Mouse (Mus musculus): ENCODE results near the gene Gm44790.
A peak's percentile ranks its signal among the peaks of the same experiment; 100 is the strongest.

Gm44790 gene

DNA sequence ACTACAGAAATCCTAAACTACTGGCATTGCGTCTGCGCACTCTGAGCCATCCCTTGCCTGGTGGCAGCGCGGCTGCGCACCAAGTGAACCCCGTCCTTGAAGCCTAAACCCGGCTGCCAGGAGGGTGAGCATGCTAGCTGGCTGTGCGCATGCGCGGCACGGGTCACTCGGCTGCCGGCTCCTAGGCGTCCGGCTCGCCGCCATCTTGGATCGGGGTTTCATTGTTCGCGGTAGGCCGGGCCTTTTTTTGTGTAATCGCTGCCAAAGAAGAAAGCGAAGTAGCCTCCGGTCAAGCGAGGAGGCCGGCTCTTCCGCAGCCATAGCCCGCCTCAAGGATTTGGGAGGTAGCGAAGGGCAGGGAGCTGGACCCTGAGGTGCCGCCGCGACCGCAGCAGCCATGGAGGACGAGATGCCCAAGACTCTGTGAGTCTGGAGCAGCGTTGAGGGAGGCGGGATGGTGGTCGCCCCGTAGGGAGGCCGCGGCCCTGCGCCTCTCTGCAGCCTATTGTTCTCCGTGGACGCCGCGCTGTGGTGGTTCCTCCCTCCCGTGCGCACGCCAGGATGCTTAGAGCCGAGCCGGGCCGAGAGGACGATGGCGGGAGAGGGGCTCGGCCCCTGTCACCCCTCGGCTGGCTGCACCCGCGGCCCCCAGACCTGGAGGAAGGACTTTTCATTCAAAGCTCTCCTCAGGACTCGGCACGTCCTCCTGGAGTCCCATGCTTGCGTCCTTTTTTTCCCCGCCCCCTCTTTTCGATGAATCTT, 22.2 kb upstream of the Gm44790 start, which contains the start of gene Tia1:
TSS of gene Tia1 (plus strand) at position 120 of the 762 bp plus-strand sequence.
- peak; percentile 86 for DNase-seq (ENCODE audit: low spot score)

DNA sequence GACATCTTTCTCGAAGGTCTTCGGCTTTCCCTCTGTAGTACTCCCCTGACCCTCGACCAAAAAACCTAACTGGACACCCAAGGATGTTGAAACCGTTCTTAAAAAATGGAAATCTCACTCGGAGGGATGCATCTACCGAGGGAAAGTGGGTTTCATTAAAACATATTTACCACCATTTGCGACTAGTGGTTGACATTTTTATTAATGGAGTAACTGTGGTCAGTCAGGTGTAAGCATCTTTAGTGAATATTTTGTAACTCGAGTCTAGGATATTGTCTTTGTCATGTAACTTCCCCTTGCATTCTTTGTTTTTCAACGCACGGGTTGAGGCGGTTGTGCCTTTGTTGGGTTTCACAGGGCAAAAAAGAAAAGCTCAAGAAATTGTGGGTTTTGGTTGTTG, 21.5 kb upstream of the Gm44790 start:
- no peak for DNase-seq (ENCODE audit: low spot score)

DNA sequence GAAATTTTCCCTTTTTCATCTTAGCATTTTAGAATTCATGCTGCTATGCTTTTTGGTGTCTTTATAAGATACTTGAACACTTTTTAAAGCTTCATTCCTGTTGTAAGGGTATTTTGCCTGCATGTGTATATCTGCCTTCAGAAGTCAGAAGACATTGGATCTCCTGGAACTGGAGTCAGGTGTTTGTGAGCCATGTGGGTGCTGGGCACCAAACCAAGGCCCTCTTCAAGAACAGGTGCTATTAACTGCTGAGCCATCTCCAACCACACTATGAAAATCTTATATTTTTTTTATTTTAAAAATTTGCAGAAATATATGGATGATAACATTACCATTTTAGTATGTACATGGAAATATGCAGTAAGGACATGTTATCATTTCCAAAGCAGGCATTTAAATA, 20.2 kb upstream of the Gm44790 start:
- no peak for DNase-seq (ENCODE audit: low spot score)

DNA sequence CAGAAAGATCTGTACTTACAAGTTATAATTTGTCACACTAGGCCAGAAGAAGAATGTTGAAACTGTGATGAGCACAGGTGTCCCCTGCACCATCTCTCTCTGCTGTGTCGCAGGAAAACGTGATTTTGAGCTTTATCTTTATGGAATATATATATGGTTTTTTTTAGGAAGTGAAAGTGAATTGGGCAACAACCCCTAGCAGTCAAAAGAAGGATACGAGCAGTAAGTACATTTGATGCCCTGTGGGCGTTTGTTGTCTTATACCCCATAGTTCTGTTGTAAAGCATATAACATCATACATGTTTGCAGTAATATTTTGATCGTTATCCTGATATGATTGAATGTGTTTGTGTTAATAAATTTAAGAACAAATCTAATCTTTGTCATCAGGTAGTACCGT, 7.7 kb upstream of the Gm44790 start:
- DNase-seq (ENCODE audit: low spot score): no peak

DNA sequence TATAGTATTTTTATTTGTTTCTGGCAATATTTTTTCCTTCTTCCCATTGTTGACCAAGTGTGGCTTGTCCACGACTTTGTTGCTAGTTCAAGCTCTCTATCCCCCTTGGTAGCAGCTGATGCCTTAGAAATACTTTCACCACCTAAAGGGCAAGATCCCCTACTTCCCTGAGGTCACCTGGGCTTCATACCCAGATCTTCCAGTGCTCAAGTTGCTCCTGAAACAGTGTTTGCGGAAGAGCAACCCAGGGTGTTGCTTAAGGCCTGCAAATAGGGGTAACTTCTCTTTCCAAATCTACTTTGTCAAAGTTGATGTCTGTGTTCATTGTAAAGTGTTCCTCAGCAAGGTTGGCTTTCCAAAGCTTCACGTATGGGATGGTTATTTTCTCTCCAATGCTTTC, 7.2 kb upstream of the Gm44790 start:
- no peak for DNase-seq (ENCODE audit: low spot score)

DNA sequence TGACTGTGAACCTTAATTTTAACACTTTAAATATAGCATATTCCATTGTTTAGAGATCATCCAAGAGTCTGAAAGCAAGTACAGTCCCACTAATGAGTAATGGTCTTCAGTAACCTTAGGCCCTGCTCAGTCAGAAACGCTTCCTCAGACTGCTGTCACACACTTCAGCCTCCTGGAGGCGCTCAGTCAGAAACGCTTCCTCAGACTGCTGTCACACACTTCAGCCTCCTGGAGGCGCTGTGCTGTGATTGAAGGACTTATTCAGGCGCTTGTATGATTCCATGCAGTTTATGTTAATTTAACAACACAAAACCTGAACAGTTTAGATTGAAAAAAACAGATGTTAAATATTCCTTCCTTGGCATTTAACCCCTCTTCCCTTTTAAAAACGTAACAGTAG, 6.0 kb upstream of the Gm44790 start:
- DNase-seq (ENCODE audit: low spot score): no peak

DNA sequence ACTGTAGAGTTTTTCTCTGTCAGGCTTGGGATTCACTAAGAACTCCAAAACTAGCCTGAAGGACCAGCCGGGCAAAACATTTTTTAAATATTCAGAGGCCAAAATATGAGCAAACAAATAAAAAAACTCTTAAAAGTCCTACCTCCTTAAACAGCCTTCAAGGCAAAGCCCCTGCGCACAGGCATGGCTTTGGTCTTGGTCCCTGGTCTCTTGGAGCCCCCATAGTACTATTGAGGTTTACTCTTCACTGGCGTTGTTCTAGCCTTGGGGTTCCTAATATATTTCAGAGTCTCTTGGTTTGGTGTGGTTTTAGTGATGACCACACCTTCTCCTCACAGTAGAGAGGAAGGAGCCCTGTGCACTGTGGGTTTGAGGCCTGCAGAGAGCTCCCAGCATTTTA, 5.1 kb downstream of the Gm44790 start:
- no peak for DNase-seq (ENCODE audit: low spot score)

DNA sequence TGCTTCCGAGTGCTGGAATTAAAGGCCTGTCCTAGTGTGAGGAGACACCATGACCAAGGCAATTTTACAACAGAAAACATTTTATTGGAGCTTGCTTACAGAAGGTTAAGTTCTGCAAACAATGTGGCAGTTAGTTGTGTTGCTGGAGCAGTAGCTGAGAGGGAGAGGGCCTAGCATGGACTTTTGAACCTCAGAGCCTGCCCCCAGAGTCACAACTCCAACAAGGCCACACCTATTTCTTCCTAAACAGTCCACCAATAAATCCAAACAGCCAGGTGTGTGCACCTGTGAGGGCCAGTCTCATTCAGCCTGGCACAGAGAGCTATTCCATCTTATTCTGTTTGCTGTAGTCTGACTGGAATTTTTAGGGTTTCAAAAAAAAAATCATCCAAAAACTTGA, 7.2 kb downstream of the Gm44790 start:
- DNase-seq (ENCODE audit: low spot score): no peak

DNA sequence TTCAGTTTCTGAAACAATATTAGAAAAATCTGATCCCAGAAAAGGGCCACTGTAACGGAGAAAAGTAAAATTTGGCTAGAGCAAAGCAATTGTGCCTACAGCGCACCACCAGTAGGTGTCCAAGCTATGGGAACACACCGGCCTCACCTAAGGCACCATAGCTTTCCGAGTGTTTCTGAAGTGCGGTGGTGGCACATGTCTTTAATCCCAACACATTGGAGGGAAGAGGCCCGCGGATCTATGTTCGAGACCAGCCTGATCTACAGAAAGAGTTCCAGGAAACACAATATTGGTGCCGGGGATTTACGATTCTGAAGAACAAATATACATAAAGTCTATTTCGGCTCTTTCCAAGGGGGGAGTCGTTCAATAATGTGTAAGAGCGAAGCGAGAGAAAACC, 11.3 kb downstream of the Gm44790 start:
- no peak for DNase-seq (ENCODE audit: low spot score)

DNA sequence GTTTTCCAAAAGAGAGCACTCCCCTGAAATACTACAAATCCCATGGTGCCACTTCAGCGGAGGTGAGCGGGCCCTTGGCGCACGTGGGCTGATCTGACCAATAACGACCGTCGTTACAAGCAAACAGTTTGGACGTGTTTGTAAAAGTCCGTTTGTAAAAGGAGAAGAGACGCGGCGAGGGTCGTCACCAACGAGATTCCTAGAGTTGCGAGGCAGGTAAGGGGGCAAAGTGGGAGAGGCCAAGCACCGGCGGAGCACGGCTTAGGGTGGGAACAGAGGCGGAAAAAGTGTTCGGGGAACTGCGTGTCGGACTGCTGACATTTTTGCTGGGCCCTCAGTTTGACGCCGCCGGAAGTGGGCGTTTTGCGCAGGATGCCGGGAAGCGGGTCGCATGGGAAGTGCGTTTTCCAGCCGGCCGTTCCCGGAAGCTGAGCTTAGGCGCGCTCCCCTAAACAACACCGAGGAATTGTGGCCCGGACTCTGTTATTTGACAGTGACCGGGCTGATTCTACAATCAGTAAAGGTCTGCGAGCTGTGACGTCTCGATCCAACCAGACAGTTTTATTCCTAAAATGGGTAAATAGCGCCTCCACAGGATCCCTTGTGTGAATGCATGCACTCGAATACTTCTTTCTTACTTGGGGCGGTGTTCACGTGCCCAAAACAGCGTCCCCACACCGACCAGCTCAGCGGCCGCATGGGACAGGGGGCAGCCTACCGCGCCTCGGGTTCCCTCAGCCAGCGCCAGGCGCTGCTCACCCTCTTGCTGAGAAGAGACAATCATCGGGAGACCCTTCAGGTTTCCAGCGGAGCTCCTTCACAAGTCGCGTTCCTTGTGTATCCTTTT, 12.0 kb downstream of the Gm44790 start, which contains the start of gene C87436:
TSS of gene C87436 (plus strand) at position 103 of the 847 bp plus-strand sequence.
- DNase-seq (ENCODE audit: low spot score): peak; percentile 80

DNA sequence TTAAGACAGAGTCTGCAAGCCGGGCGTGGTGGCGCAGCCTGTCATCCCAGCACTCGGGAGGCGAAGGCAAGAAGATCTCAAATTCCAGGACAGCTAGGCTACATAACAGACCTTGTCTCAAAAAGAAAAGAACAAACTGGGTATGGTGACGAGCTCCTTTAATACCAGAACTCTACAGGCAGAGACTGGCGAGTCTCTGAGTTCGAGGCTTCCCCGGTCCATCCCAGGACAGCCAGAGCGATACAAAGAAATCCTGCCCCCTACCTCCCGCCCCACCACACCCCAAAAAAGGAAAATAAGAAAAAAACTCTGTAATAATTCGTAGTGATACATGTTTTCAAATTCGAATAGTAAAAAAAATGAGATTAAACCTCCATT, 12.7 kb downstream of the Gm44790 start:
- no peak for DNase-seq (ENCODE audit: low spot score)

DNA sequence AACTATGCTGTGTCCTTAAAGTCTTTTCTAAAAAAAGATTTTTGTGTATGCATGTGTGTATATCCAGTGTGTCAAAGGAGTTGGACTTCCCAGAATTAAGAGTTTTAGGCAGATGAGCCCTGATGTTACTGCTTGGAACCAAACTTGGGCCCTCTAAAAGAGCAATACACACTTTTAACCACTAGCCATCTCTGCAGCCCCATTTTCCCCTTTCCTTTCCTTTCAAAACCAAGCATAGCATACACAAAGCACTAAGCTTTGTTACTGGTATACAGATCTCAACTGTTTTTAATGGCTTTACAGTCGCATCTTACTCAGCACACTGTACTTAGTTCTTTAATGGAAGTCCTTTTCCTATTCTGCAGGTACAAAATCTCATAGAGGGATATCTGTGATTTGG, 13.1 kb downstream of the Gm44790 start:
- DNase-seq (ENCODE audit: low spot score): no peak

DNA sequence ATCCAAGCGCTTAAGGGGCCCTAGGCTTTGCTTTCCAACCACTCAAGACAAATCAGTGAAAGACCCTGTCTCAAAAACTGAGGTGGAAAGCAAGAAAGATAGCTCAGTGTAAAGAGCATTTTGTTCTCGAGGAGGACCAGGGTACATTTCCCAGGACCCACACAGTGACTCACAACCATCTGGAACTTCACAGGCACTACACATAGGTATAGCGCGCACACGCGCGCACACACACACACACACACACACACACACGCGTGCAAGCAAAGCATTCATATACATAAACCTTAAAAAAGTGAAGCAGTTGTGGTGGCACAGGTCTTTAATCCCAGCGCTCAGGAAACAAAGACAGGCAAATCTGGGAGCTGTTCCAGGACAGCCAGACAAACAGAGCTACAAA, 15.1 kb downstream of the Gm44790 start:
- DNase-seq (ENCODE audit: low spot score): no peak

DNA sequence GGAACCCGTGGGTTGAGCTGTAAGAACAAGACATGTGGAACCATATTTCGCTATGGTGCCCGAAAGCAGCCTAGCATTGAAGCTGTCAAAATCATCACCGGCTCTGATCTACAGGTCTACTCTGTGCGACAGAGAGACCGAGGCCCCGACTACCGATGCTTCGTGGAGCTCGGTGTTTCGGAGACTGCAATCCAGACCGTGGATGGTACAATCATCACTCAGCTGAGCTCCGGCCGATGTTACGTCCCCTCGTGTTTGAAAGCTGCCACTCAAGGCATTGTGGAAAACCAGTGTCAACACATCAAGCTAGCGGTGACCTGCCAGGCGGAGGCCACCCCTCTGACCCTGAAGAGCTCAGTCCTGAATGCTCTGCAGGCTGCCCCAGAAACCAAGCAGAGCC, 19.1 kb downstream of the Gm44790 start:
- DNase-seq (ENCODE audit: low spot score): no peak

DNA sequence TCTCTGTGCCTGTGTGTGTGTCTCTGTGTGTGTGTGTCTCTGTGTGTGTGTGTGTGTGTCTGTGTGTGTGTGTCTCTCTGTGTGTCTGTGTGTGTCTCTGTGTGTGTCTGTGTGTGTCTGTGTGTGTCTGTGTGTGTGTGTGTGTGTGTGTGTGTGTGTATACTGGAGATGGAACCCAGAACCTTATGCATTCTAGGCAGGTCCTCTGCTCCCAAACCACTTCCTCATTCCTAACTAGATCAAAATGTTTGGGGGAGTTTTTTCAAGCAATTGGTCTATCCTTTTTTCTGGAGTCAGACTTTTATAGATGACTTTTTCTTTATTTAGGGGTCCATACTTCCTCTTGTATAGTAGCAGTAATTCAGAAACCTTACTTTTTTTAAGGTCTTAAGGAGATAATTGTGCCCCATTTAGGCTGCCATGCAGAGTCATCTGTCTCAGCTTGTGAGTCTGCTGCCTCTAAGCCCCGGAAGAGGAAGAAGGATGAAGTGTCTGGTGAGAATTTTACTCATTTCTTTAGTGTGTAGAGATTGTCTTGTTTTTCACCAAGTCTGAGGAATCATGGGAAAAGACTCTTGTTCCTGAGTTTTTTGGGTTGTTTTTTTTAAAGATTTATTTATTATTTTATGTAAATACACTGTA, 20.6 kb downstream of the Gm44790 start:
- DNase-seq (ENCODE audit: low spot score): no peak

DNA sequence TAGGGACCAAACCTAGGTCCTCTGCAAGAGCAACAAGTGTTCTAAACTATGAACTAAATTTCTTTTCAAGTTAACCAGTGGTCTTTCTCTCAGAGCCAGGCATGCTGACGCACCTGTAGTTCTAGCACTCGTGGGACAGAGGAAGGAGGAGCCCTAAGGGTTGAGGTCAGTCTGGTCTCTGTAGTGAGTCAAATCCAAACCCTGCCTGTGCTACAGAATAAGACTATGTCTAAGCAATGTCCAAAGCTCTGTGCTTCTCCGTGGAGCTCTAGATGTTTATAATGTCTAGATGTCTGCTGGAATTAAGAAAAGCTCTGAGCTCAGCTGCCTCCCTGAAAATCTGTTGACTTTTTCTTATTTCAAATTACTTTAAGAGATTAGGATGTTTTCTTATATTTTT, 30.3 kb downstream of the Gm44790 start:
- no peak for DNase-seq (ENCODE audit: low spot score)

DNA sequence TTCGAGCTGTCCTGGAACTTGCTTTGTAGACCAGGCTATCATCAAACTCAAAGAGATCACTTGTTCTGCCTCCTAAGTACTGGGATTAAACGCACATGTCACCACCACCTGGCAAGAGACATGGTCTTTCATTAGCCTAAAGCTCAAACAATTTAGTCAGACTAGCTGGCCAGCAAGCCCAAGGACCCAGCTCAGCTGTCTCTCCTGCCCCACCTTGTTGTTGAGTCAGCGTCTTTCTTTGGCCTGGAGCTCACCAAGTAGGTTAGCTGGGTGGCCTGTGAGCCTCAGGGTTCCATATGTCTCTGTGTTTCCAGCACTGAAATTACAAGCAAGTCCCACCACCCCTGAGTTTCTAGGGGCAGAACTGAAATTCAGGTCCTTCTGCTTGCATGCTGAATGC, 36.6 kb downstream of the Gm44790 start:
- no peak for DNase-seq (ENCODE audit: low spot score)

DNA sequence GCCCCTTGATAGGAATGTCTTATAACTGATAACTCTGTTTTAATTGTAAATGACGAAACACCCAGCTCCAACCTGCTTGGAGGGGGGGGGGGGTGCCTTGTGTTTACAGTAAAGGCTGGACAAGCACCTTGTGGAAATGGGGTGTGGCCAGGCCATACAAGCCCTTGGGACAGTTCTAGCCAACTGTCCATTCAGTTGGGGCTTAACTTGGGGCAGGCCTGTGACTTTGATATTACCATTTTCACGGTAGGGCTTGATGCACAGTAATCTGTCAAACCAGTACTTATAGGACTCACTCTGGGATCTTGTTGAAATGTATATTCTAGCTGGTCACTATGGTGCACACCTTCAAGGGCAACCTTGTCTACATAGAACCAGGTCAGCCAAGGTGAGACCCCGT, 44.9 kb downstream of the Gm44790 start:
- no peak for DNase-seq (ENCODE audit: low spot score)

DNA sequence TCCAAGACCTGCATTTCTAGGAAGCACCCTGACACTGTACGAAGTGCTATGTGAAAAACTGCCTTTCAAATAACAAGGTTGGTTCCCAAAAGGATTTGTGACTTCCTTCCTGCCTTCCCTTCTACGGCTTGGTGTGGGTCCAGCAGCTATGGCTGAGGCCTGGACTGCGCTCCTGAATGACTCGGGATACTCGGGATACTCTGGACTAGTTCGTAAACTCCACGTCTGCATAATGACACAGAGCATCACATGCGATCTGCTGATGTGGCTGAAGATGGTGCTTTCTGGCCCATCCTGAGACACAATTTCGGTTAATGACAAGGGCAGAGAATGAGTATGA, 45.3 kb downstream of the Gm44790 start:
- no peak for DNase-seq (ENCODE audit: low spot score)

DNA sequence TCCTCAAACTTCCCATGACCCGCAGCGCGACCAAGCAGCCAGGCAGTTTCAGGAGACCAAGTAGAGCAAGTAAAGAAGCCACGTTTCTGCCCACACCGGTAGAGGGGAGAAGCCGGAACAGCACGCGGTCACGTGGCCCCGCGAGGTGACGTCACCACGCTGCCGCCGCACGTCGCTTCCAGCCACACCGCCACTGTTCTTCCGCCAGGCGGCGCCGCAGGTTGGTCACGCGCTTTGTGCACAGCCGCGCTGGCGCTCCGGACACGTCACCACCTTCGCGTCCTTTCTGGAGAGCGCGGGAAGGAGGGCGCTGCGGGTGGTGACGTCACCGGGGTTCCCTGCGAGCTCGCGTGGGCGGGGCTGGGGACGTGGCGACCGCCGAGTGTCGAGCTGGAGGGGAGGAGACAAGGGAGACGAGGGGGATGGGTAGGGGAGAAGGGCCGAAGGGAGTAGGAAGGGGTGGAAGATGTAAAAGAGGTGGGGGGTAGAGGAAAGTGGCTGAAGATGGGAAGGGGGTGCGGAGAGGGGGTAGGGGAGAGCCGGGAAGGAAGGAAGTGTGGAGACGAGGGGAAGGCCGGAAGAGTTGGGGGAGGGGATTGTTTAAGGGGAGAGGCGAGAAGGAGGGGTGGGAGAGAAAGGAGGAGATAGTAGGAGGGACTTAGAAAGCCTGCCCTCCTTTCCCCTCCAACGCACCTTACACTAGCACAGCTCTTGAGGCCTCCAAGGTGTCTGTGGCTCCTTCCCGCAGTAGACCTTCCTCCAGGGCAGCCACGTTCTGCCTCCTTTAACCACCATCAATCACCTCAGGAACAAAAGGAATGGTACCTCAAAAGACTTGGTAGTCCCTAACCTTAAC, 45.9 kb downstream of the Gm44790 start:
- peak; percentile 99 for DNase-seq (ENCODE audit: low spot score)

DNA sequence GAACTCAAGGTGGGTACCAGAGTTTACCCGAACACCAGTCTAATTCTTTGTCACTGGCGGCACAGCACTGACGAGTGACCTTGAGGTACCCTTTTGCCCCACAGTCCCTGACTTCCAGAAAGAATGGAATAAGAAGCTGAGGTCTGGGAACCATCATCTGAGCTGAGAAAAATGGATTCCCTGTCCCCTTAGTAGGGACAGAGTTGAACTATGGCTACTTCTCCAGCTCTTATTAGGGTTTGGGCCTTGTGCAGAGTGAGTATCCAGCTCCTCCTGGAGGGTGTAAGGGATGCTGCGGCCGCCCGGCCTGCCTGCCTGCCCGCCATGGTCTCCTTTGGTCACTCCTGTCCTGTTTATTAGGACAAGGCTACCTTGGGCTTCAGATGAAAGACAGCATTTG, 46.6 kb downstream of the Gm44790 start:
- no peak for DNase-seq (ENCODE audit: low spot score)

DNA sequence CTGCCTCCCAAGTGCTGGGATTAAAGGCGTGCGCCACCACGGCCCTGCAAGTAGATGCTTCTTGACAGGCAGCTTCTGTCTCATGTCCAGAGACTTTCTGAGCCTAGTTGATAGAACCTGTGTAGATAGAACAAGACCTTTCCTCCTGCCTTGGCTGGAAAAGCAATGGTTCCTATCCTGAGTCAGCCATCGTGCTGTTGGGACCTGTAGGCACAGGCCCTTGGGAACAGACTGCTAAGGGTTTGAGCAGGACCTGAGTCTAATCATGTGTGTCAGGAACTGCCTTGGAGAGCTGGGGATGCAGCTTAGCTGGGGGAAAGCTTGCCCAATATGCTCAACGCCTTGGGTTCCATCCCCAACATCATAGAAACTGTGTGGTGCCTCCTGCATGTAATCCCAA, 47.6 kb downstream of the Gm44790 start:
- DNase-seq (ENCODE audit: low spot score): no peak
